In the genomic region with DNA sequence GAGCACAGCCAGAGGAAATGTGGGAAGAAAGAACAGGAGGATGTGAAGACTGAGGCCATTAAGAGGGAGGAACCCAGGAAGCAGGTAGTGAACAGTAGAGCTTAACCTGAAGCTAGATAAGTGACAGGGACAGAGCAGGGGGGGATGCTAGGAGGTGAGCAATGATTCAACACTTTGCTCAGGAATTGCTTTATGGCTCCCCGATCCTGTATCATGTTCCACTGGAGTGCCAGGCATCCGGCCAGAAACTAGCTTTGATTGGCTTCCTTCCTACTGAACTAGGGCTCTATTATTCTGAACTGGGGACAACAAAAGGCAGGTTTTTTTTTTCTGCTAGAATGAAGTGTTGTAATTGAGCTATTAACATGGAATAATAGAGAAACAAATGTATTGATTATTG, we compare ENCODE assay signal across 12 mouse cellular contexts.
DNase-seq lines count a peak whose midpoint lies in the region; ATAC-seq lines count a peak whose summit lies in the region.
"Had no signal": no experiment of that assay in that cellular context is flagged by ENCODE, and none has a peak within 500 bp of the region (broad histone marks: within the 10 kb centered on the region; RNA-seq: fewer than 3 reads in every experiment).

No protein-coding gene starts in this region.

- no peak for ATAC-seq in midbrain, embryonic 16.5 days

- H3K27me3 ChIP-seq in midbrain, embryonic 16.5 days (ENCODE audit: control insufficient read depth, insufficient read depth, low read depth, low read length) = no peaks in the 10 kb centered on the region

- H3K9me3 ChIP-seq in midbrain, embryonic 16.5 days (replicated peaks; ENCODE audit: control insufficient read depth, low read length, poor library complexity, severe bottlenecking) = no peaks in the 10 kb centered on the region

- H3K27ac ChIP-seq in midbrain, embryonic 16.5 days (ENCODE audit: low read length) = no peak overlapping the region
- H3K27ac ChIP-seq: hindbrain, embryonic 14.5 days had no signal

- H3K9ac ChIP-seq in midbrain, embryonic 16.5 days (ENCODE audit: low read depth, low read length) = no peak overlapping the region
- H3K9ac ChIP-seq: hindbrain, embryonic 14.5 days had no signal

- no peak overlapping the region for H3K4me3 ChIP-seq in midbrain, embryonic 16.5 days (ENCODE audit: low read depth, low read length)

- H3K4me1 ChIP-seq in midbrain, embryonic 16.5 days (ENCODE audit: control insufficient read depth, insufficient read depth, low read length) = no peaks in the 10 kb centered on the region

- H3K4me2 ChIP-seq in midbrain, embryonic 16.5 days (ENCODE audit: low read length) = no peak overlapping the region
- H3K4me2 ChIP-seq: hindbrain, embryonic 14.5 days had no signal

- no peaks in the 10 kb centered on the region for H3K36me3 ChIP-seq in midbrain, embryonic 16.5 days (ENCODE audit: control insufficient read depth, insufficient read depth, low read length)

- DNase-seq in cerebellum, postnatal 25 days = peak; percentile 7 to 34
- no peak for DNase-seq in cerebellum, adult 9-10 months
- peak; percentile 2 for DNase-seq in layer of hippocampus, adult 11-12 months (ENCODE audit: low spot score)
- DNase-seq in layer of hippocampus, adult 9-10 months (ENCODE audit: low spot score) = no peak
- DNase-seq in gastrocnemius, adult 18-20 months (ENCODE audit: low spot score) = peak; percentile 20
- peak; percentile 71 for DNase-seq in heart, postnatal 4 days
- DNase-seq in B cell, adult 2 months = no peak
- DNase-seq: liver; lung, postnatal 36 days; thymus, postnatal 4 days had no signal

- 71% methylated on average over 2 of the region's 2 CpGs for WGBS in midbrain, embryonic 16.5 days

Comparison
In these comparisons a context has a peak if more than half of its experiments do, and no peak if none do; other contexts are left out.
1. DNase-seq: peak in cerebellum, postnatal 25 days (2 of 2), layer of hippocampus, adult 11-12 months (single experiment), gastrocnemius, adult 18-20 months (single experiment) and heart, postnatal 4 days (single experiment); none in cerebellum, adult 9-10 months (single experiment), layer of hippocampus, adult 9-10 months (single experiment) and B cell, adult 2 months (0 of 2).